Mouse (Mus musculus) gastrocnemius, postnatal 25 days (tissue): ENCODE data around the gene Cdkn1a. TPM values are rescaled to one million over a fixed set of nuclear protein-coding genes. Genes with fewer than 3 reads are reported as not detected.

Experiments
- DNase-seq: peaks from one replicate; pipeline ENCODE4 v3.0.0; 2022
- total RNA-seq, 2 experiments: library from RNA; stranded (reverse); gene quantifications; 1 replicate in 1 of 2; 2 replicates in 1 of 2; pipeline ENCODE4 v1.2.3; 2021

Cdkn1a gene
- total RNA-seq, 2 experiments from 2014 or later = 30.4 to 42.0 TPM

DNA sequence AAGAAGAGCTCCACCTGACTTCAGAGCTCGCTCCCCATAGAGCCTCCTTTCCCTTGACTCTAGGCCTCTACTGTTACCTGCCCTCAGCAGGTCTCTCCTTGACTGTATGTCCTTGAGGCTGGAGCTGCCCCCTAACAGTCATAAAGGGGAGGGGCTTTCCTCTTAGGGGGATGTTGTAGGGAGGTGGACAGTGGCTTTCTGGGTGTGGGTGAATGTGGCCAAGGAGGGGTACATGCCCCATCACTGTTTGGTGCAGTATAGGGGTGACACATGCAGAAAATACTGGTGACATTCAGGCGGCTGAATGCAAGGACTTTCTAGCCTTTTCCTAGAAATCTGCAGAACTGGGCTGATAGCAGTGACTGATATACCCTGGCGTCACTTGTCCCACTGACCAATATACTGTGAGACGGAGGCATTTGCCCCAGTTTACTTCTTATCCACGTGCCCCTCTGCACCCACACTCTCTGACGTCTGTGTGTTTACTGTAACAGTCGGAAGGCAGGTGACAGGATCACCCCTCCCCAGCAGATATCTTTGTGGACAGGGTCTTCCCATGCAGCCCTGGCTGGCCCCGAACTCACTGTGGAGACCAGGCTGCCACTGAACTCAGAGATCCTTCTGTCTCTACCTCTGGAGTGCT is 26.4 kb downstream of the Cdkn1a start:
- DNase-seq = no peak

DNA sequence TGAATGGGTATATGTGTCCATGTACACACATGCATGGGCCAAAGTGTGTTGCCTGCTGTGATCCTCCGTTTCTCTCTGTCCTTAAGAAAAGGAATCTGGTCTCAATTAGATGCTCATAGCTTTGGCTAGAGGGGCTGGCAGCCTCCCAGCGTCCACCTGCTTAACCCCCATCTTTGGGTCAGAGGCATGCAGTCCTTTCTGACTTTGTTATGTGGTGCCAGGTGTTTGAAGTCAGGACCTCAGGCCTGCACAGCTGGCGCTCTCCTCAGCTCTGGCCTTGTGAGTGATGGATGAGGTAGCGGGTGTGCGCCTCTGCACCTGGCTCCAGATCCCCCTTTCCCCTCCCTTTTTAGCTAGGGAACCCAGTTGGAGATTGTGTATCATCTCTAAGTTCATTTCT is 27.3 kb downstream of the Cdkn1a start:
- no peak for DNase-seq

GRCm38 (mm10) chr17:29120666-29121065 is 29.9 kb downstream of the Cdkn1a start:
- no peak for DNase-seq

- DNase-seq = no peak
Measured at GRCm38 (mm10) chr17:29122817-29123216, 32.0 kb downstream of the Cdkn1a start.

DNA sequence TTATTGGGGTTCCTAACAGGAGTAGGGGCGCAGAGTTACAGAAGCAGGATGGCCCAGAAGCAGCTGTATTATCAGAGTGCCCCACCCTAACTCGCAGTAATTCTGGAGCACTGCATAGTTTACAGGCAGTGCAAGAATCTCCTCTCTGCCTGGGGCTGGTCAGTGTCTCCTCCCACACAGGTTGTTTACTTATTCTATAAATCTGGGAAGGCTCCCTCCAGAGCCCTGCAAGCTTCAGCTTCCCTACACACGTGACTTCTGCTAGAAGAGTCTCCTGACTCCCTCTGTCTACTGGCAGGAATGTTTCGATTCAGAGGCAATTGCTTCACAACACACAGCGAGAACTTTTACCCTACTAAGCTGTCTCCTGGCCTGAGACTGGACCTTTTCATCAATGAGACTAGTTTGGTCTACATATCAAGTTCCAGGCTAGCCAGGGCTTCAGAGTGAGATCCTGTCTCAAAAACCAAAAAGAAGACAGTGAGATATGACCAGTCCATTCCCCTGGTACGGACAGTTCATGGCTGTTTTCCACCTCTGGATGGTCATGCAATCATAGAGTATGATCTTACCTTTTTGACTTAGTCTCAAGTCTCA is 32.9 kb downstream of the Cdkn1a start:
- no peak for DNase-seq

- no peak for DNase-seq
Measured at GRCm38 (mm10) chr17:29126561-29126960, 35.8 kb downstream of the Cdkn1a start.

GRCm38 (mm10) chr17:29129341-29129740 is 38.6 kb downstream of the Cdkn1a start:
- DNase-seq = no peak

GRCm38 (mm10) chr17:29135066-29135465 is 44.3 kb downstream of the Cdkn1a start:
- no peak for DNase-seq

DNA sequence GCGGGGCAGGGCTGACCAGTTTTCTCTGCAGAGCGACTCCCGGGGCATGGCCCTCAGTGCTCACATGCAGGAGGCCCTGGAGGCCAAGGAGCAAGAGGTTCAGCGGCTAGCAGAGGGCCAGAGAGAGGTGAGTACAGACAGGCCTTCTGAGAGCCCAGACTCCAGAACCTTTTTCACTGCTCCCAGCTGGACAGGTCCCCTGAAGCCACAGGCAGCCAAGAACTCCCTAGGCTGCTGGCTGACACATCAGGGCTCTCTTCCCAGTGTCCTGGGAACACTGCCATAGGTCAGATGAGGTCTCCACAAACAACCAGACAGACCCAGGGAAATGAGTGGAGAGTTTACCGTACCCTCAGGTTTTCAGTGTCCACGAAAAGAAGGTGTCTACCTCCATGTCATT is 45.5 kb downstream of the Cdkn1a start:
- DNase-seq = peak; percentile 90

DNA sequence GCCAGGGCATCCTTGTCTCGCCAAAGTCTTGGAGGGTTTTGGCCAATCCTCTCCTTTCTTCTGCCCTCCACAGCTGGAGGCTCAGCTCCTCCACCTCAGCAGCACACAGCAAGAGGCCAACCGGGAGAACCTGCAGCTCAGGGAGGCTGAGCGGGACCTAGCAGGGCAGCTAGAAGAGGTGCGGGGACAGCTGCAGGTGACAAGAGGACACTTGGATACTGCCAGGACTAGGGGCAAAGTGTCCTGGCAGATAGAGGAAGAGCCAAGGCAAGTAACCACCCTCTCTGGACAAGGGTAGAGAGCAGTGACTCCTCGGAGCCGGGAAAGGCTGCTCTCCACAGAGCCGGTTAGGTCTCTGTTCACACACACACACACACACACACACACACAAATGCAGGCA is 47.1 kb downstream of the Cdkn1a start:
- no peak for DNase-seq

- DNase-seq = no peak
Measured at GRCm38 (mm10) chr17:29141577-29141976, 50.8 kb downstream of the Cdkn1a start.

GRCm38 (mm10) chr17:29143266-29143665 is 52.5 kb downstream of the Cdkn1a start:
- DNase-seq = no peak

- DNase-seq = no peak
Measured at GRCm38 (mm10) chr17:29145101-29145500, 54.3 kb downstream of the Cdkn1a start.

GRCm38 (mm10) chr17:29147273-29147672 is 56.5 kb downstream of the Cdkn1a start:
- no peak for DNase-seq

DNA sequence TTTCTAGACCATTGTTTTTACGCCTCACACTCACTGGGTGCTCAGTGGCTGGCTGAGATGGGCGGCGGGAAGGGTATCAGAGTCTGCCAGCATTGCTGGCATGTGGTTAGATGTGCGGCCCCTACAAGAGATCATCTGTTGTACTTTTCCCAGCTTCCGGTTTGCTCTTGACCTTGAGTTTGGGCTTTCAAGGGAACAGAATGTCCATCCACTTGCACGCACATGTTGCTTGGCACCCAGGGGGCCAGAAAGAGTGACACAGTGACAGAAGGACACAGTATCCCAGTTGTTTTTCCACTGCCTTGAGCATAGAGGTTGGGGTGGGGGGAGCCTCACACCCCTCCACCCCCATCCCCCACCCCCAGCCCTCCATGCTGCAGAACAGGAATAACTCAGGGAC is 57.0 kb downstream of the Cdkn1a start:
- no peak for DNase-seq

GRCm38 (mm10) chr17:29149766-29150165 is 59.0 kb downstream of the Cdkn1a start:
- no peak for DNase-seq

Other genes with a start within 250 kb of the Cdkn1a start
- not detected for gene Pnpla1, start 232.6 kb upstream of the Cdkn1a start, total RNA-seq
- not detected for gene 4930539E08Rik, start 175.7 kb upstream of the Cdkn1a start, total RNA-seq
- gene Pxt1, start 147.1 kb upstream of the Cdkn1a start, total RNA-seq = not detected
- gene Kctd20, start 139.0 kb upstream of the Cdkn1a start, total RNA-seq = 10 to 100 TPM; 25.9 to 34.0 TPM
- 10 to 100 TPM; 25.2 to 26.4 TPM for gene Stk38, start 83.0 kb upstream of the Cdkn1a start, total RNA-seq
- 10 to 100 TPM; 36.4 to 48.2 TPM for gene Srsf3, start 58.3 kb upstream of the Cdkn1a start, total RNA-seq
- under 1 TPM; 0.33 to 0.78 TPM for gene Rab44, start 23.2 kb downstream of the Cdkn1a start, total RNA-seq
- gene Cpne5, start 147.2 kb downstream of the Cdkn1a start, total RNA-seq = under 1 TPM in 1 of 2 experiments, not detected in 1; 0.13 TPM
- 1 to 10 TPM; 7.8 TPM for gene Ppil1, start 173.2 kb downstream of the Cdkn1a start, total RNA-seq
- 100 to 1,000 TPM; 102 to 122 TPM for gene BC004004, start 177.8 kb downstream of the Cdkn1a start, total RNA-seq
- gene Pi16, start 226.7 kb downstream of the Cdkn1a start, total RNA-seq = 10 to 100 TPM; 27.9 to 47.2 TPM